Mouse (Mus musculus) frontal cortex, postnatal 14 days (tissue): ENCODE data around the gene Smoc1.

Experiments
- DNase-seq, 2 experiments: peaks; one replicate each; pipeline ENCODE4 v3.0.0; 2022; ENCODE audit warnings: low spot score in 2 of 2

Smoc1 gene

DNA sequence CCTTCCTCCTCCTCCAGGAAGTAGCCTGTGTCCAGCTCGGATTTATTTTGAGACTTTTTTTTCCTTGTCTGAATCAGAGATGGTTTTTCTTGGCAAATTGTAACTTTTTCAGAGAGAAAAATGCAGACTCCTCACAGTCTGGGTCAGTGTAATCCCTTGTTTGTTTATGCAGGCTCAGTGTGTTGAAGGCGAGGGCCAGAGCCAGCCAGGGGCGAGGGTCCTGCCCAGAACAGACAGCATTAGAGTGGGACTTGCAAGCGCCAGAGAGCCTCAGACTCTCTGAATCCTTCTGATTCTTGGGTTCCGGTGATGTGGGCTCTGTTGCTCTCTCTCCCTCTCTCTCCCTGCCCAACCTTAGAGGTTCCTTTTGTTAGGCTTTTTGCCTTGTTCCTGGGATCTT lies 53.7 kb downstream of the Smoc1 start:
- no peak for DNase-seq

DNA sequence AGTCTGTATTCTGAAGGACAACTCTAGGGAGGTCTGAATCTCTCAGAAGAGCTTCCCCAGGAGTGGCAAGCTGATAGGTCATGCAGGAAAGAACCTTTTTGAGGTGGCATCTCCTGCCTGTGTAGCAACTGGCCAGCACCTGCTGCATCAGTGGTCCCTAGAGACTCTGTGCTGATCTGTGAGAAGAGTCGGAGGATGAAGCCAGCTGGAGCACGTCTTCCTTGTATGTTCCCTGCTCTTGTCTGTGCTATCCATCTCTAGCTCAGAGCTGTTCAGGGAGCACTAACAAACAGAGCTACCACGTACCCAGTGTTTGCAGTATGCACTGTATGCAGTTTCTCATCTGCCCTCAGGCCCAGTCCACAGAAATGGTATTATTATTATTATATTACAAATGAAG lies 54.4 kb downstream of the Smoc1 start:
- DNase-seq = no peak

DNA sequence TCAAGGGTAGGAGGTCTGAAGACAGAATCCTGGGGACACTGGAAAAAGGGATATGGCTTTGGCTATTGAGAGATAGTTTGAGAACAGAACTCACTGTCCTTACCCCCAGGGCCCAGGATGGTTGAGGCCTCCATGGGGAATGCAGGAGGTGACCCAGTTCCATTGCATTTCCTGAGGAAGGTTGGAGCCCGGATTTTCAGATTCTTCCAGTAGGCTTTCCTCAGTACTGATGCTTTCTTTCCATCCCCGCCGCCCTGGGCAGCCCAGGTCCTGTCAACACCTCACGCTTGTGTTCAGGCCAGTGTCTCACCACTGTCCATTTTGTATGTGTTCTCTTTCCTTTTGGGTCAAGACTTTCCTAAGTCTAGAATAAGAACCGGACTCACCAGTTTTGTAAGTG lies 56.5 kb downstream of the Smoc1 start:
- DNase-seq = no peak

DNA sequence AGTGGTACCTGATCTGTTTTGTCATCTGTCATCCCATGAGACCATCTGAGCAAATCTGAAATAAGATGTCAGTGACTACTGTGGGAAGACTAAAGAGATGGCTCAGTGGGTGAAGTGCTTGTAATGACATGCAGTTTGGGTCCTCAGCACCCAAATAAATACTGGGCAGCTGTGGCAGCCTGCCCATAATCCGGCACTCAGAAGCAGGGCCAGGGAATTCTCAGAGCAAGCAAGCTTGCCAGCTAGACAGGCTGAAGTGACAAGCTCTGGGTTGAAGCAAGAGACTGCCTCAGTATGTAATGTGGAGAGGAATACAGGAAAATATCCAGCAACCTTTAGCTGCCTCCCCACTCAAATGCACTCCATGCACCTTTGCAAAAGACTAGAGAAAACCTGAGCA lies 58.6 kb downstream of the Smoc1 start:
- no peak for DNase-seq

DNA sequence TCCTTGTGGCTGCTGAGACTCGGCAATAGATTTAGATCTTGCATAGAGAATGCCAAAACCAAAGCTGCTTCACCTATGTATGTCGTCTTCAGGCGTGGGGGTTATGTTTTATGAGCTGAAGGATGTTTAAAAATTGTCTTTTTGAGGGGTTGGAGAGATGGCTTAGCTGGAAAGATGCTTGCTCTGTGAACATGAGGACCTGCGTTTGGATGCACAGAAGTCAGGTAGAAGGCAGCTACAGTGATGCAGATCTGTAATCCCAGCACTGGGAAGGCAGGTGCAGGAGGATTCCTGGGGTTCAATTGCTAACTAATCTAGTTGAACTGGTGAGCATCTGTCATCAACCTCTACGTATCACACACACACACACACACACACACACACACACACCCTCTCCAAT lies 61.5 kb downstream of the Smoc1 start:
- DNase-seq = no peak

DNA sequence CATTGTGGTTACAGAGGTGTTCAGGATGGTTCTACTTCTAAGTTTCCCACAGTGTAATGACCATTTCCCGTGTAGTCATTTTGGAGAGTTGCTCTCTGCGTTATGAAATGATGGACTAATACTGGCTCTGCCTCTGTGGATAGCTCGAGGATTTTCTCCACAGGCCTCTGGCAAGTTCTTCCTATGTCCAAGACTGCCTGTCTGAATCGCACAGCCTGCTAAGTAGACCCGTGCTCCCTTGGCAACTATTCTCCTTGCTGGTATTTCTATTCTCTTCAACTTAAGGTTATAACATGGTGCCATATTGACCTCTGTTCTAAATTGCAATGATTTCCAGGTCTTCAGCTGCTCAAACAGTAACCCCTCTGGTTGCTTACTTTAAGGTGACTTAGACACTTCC lies 65.0 kb downstream of the Smoc1 start:
- no peak for DNase-seq

DNA sequence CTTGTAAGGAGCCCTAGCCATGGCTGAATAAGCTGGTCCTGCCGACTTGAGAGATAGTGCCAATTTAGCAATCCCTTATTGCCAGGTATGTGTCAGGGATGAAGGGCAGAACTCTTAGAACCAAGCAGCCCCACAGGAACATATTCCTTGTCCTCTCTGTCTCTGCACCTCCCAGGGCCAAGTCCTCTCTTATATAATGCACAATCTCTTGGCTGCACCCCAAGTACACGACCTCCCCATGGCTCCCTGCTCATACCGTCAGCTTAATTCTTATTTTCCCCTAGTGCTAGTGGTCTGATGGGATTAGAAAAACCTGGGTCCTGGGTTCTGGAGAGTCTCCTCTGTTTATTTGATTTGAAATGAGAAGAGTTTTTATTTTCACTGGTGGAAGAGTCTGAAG lies 66.0 kb downstream of the Smoc1 start:
- DNase-seq = no peak

DNA sequence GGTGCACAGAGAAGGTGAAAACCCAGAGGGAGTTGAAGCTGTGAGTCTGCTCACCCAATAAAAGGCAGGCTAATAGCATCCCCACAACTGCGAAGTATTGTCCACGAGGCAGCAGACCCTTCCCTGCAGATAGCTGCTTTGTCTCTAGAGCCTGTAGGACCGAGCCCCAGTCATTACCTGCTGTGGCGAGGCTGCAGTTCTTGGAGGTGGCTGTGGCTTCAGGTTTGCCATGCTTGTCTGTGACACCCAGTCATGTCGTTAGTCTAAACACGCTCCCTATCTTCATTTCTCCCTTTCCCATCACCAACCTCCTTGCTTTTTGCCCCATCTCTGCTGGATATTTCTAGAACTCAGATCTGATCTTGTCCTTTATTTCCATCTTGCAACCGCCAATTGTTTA lies 66.6 kb downstream of the Smoc1 start:
- DNase-seq = no peak

DNA sequence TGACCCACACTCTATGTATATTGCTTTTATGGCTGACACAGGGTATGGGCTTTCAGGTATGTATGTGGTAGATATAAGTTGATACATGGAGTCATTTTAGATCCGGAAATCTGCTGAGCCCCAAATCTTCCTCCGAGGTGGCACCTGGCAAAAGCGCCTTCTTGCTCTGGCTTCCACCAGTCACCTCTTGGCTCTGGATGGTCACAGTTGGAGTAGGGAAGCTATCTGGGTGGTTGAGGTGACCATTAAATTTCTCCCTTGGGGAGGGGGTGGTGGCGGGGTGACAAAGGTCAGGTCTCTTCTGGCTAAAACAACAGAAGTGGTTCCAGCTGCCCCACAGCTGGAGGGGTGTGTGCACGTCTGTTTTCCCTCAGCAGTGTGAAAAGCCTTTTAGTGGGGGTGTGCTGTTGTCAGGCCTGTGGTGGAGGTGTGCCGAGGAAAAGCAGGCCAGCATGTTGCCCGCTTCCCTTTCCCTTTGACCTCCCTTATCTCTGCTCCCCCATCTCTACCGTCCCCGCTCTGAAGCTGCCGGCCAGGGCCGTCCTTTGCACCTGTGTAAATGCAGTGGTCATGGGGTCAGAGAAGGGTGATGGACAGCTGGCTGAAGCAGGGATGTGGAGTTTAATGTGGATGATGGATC lies 68.3 kb downstream of the Smoc1 start:
- DNase-seq = no peak

DNA sequence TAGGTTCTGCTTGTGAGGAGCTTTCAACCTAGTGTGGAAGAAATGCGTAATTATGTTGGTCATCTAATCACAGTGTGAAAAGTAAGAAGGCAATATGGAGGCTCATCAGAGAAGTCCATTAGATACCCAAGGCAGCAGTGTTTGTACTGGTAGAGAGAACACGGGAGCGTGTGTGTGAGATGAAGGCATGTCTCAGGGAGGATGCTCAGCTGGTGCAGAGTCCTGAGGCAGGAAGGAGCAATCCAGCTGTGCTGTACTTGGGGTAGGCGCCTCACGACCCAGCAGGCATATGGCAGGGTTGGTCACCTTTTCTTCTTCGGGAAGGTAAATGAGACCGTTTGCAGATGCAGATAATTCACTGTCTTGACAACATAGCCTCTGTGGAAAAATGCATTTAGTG lies 70.7 kb downstream of the Smoc1 start:
- no peak for DNase-seq

DNA sequence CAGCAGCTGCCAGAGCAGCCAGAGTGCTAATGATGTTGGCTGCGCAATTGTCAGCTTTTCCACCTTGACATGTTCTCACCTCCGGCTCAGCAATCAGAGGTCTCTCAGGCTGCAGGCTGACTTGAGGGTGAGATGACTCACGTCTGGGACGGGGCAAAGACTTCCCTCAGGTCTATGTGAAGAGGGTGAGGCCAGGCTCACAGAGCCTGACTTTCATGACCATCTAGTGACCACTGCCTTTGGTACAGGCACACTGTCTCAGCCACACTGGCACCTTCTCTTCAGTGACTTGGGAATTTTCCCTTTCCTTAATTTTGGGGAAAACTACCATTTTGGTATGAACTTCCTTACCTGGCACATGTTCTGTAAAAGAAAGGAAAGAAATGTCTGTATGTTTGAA lies 71.1 kb downstream of the Smoc1 start:
- no peak for DNase-seq

DNA sequence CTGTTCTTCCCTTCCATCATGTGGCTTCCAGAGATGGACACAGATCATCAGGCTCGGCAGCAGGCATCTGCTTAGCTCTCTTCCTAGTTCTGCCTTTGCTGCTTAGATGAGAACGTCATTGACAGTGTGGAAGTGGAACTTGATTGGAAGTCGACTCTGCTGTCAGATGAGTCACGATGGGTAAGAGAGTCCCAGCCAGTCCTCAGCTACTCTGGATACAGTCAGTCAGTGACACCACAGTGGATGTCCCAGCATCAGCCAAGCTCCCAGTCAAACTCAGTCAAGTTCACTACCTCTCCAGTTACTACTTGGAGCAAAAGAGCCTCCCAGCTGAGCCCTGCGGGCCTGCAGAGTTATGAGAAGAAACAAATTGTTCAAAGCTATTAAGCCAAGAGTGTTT lies 72.6 kb downstream of the Smoc1 start:
- no peak for DNase-seq

DNA sequence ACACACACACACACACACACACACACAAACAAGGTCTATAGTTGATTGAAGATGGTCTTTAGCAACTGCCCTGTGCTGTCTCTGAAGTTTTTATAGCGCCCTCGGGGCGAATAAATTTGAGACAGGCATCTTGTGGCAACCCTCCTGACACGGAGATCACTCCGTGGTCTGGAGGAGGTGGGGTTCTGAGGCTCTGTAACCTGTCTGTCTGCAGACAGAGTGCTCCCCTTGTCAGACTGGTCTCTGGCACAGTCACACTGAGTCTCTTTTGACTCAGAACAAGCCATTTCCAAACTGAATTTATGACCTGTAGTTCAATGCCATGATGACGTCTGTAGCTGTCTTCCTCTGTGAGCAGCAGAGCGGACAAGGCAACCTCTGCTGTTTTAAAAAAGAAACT lies 75.1 kb downstream of the Smoc1 start:
- no peak for DNase-seq

DNA sequence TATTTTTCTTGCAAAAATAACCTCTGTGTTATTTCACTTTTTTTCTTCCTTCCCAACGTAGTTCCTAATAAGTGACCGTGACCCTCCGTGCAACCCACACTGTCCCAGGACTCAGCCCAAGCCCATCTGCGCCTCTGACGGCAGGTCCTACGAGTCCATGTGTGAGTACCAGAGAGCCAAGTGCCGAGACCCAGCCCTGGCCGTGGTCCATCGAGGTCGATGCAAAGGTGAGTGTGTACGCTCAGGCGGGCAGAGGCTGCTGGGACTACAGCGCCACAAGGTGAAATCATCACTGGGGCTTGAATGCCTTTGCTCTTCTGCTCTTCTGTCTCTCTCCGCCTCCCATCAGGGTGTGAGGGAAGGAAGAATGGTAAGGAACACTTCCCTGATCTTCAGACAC lies 77.9 kb downstream of the Smoc1 start:
- no peak for DNase-seq

DNA sequence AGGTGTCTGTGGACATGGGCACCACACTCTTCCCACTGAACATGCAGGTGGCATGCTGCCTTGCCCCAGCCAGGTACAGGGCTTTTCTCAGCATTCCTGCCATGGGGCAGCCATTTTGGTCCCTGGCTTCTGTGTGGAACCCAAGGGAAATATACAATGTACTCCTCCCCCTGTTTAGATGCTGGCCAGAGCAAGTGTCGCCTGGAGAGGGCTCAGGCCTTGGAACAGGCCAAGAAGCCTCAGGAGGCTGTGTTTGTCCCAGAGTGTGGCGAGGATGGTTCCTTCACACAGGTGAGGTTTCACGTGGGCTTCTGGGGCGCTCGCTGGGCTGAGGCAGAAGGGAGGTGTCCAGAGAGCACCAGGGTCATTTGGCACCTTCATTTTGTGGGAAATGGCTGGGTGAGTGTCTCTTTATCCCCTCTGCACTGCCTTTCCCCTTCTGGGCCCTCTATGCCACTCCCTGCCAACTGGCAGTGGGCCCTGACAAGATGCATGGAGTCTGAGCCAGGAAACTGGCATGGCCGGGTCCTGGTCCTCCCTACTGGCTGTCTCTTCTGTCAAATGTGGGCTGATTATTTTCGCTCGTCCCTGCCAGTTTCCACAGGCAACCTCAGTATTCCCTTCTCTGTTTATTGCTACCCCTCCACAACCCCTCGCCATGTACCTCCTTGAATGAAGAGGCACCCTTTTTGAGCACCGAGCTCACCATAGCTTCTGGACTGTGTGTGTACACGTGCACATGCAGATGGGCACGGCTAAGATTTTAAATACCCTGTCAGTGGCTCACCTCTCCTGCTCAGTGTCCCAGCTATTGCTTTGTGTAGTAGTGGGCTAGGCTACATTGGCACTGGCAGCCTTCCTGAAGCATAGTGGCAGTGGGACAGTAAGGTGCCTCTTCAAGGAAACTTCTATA lies 79.4 kb downstream of the Smoc1 start:
- DNase-seq = peak in 1 of 2 experiments; percentile 14

DNA sequence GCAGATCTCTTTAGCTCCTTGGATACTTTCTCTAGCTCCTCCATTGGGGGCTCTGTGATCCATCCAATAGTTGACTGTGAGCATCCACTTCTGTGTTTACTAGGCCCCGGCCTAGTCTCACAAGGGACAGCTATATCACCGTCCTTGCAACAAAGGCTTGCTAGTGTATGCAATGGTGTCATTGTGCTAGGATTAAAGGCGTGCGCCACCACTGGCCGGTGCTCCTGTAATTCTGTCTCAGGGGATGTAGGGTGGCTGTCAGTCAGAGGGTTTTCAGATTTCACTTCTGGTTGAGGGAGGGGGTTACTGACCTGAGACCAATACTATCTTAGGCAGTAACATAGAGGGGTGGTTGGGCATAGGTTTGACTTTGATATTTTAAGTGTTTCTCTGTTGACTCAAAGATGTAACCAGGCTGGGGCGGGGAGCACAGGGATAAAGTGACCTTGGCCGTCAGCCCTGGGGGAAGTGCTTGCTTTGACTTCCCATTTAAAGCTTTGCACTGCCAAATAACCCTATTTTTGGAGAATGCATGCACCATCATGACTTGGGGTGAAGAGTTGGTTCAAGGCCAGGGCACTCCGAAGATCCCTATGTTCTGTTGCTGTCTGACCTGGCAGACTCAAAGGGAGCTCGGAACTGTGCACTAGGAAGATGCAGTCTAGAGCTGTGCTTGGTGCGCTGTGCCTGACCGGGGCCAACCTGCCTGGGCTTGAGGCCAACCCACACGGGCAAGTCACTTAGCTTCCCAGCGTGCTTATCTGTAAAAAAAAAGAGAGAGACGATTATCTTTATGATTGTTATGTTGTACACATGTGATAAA lies 80.9 kb downstream of the Smoc1 start:
- no peak for DNase-seq

DNA sequence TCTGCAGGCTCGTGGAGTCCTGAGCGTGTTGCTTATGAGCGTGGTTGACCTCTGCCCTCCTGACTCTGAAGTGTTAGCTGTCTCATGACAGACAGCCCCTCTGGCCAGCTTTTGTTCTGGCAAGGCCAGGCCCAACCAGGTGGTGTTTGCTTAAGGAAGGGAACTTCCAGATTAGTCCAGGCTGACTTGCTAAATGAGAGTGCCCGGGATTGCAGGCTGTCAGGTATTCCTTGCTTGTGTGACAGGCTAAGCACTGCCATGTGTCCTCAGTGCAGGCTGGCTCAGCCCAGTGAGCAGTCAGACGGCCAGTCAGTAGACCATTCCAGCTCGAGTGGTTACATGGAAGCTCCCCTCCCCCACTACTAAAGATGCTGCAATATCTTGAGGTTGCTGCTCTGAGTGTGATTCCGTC lies 82.0 kb downstream of the Smoc1 start:
- DNase-seq = no peak

DNA sequence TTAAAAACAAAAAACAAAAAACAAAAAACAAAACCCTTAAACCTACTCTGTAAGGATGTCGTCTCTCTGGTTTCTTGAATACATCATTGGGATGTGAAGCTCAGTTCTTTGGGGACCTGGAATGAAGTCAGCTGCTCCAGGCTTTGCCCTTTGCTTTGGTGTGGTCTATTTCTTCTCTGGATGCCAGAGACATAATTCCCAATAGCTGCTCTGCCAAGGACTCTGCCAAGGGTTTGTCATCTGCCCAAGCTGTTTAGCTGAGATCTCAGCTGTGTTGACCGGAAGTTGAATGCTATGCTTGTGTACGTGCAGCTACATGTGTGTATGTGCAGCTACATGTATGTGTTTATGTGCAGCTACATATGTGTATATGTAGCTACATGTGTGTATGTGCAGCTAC lies 83.4 kb downstream of the Smoc1 start:
- DNase-seq = no peak

DNA sequence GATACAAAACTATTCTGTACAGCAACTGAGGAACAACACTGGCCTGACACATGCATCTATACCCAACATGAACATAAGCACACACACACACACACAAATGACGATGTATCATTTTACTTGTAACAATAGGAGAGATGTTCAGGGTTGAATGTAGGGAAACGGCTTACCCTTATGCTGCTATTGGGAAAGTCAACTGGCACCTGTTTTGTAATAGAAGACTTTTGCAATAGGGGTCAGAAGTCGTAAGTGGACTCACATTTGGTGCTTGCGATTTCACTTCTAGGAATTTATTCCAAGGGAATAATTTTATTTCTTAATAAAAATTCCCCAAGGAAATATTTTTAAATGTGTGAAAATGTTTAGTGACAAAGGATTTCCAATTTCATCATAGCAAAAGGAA lies 85.7 kb downstream of the Smoc1 start:
- no peak for DNase-seq

DNA sequence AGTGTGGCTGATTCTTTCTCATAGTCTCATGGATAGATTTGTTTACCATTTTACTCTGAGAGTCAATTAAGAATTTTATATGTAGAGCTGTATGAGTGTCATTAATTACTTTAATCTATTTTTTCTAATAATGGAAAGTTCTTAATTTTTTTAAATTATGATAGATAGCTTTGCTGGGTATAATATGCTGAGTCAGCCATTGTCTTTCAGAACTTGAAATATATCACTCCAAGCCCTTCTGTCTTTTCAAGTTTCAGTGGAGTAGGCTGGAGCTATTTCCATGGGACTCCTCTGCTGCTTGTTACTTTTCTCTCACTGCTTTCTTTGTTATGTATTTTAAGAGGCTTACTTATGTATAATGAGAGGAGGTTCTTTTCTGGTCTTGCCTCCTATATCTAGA lies 93.7 kb downstream of the Smoc1 start:
- DNase-seq = no peak

DNA sequence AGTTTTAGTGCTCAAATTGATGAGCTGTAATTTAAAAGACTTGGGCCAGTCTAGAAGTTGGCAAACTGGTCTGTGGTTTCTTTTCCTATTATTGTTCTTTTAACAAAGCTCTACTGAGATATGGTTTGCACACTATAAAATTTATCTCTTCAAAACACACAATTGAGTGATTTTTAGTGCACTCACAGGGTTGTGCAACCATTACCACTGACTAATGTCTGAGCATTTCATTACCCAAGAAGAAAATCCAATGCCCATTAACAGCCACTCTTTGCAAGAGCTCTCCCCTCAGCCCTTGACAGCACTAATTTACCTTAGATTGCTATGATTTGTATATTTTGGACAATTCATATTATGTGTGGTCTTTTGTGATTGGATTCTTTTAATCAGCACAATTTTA lies 97.2 kb downstream of the Smoc1 start:
- no peak for DNase-seq

DNA sequence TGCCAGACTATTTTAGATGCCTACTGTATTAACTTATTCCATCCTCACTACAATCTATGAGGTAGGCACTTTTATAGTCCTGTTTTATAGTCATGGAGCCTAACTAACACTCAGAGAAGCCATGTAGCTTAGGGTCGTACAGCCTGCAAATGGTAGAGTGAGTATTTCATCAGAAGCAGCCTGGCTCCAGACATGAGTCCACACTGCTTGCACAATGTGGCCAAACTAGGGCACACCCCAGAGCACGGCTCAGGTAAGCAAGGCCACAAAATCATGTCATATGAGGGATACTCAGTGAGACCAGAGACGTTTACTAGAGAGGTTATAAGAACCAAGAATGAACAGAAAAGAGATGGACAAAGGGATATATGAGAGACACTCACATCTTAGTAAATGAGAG lies 100.2 kb downstream of the Smoc1 start:
- DNase-seq = no peak

DNA sequence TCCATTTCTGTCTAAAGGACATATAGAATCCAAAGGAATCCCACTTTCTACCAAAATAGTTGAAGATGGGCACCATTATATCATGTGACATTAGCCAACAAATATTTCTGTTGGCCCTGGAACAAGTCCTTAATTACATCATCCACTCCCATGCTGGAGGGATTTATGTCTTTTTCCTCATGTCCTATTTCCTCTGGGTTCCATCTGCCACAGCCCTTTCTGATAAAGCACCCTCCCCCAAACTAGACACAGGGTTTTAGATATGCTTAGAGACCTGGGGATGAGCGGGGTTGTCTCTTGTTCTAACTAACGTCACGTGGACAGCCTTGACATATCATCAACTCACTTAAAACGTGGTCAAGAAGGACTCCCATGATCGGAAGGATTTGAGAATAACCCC lies 102.1 kb downstream of the Smoc1 start:
- DNase-seq = no peak
